Mouse (Mus musculus): ENCODE results near the gene Slc48a1.
A peak's percentile ranks its signal among the peaks of the same experiment; 100 is the strongest.

Gene Slc48a1

DNA sequence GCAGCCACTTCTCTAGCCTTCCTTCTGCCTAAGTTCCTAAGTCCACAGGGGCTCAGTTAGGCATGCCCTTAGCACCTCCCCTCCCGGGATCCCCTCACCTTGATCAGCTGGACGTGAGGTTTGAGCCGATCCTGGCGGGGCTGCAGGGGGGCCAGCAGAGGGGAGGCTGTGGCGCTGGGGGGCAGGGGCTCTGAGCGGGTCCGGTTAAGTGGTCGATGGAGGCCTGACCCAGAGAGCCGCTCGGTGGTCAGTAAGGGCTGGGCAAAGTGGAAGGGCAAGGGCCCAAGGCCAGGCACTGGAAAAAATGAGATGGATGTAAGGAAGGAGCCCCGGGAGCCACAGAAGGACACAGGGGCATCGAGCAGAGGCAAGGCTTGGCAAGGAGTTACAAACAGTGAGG lies 29.5 kb downstream of the Slc48a1 start:
- DNase-seq (ENCODE audit: low spot score) = no peak

- DNase-seq (ENCODE audit: low spot score) = no peak
Measured at GRCm38 (mm10) chr15:97808532-97808931, 30.2 kb downstream of the Slc48a1 start.

GRCm38 (mm10) chr15:97809206-97809605 lies 30.9 kb downstream of the Slc48a1 start:
- DNase-seq (ENCODE audit: low spot score) = no peak

- peak; percentile 57 for DNase-seq (ENCODE audit: low spot score)
Measured at GRCm38 (mm10) chr15:97809942-97810341, 31.6 kb downstream of the Slc48a1 start.

- no peak for DNase-seq (ENCODE audit: low spot score)
Measured at GRCm38 (mm10) chr15:97810399-97810798, 32.1 kb downstream of the Slc48a1 start.

GRCm38 (mm10) chr15:97811307-97811706 lies 33.0 kb downstream of the Slc48a1 start:
- no peak for DNase-seq (ENCODE audit: low spot score)

DNA sequence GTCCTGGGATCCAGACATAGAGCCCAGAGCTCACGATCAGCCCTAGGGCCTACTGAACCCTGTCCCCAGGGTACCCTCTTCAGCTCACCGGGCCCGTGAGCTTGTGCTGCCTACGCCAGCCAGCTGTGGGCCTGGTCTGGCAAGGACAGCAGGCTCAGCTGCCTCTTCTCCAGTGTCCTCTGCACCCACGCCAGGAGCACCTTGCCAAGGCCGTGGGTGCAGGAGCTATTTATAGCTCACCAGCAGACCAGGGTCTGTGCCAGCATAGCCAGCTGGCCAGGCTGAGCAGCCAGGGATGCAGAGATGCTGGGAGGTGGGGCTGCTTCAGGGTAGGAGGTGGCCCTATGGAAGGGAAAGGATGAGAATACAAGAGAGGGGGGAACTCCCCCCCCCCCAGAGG lies 33.8 kb downstream of the Slc48a1 start:
- DNase-seq (ENCODE audit: low spot score) = peak; percentile 95

- DNase-seq (ENCODE audit: low spot score) = no peak
Measured at GRCm38 (mm10) chr15:97812875-97813274, 34.6 kb downstream of the Slc48a1 start.

GRCm38 (mm10) chr15:97813452-97814204 lies 35.3 kb downstream of the Slc48a1 start:
- peak; percentile 87 for DNase-seq (ENCODE audit: low spot score)

- peak; percentile 65 for DNase-seq (ENCODE audit: low spot score)
Measured at GRCm38 (mm10) chr15:97814703-97815102, 36.4 kb downstream of the Slc48a1 start.

- no peak for DNase-seq (ENCODE audit: low spot score)
Measured at GRCm38 (mm10) chr15:97815254-97815653, 36.9 kb downstream of the Slc48a1 start.

- DNase-seq (ENCODE audit: low spot score) = no peak
Measured at GRCm38 (mm10) chr15:97816199-97816994, 38.1 kb downstream of the Slc48a1 start.

- no peak for DNase-seq (ENCODE audit: low spot score)
Measured at GRCm38 (mm10) chr15:97819937-97820336, 41.6 kb downstream of the Slc48a1 start.

- DNase-seq (ENCODE audit: low spot score) = peak; percentile 42
Measured at GRCm38 (mm10) chr15:97821321-97821982, 43.1 kb downstream of the Slc48a1 start.

- no peak for DNase-seq (ENCODE audit: low spot score)
Measured at GRCm38 (mm10) chr15:97821983-97822363, 43.7 kb downstream of the Slc48a1 start.

GRCm38 (mm10) chr15:97822545-97823228 lies 44.4 kb downstream of the Slc48a1 start:
- DNase-seq (ENCODE audit: low spot score) = peak; percentile 35

DNA sequence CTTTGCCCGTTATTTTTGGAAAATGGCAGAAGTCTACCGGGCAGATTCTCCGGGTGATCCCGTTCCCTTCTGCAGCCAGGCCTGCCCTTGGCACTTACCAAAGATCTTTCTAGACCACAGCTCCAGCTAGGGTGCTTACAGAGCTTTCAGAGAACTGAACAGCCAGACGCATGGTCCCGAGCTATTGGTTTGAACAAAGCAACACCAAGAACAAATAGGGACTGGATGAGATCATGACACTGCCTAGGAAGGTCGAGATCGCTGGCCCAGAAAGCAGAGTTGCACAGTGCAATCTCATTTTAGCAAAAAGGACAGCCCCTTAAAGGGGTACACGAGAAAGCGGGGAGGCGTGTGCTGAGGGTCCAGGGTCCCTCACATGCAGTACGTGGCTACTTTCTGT lies 45.2 kb downstream of the Slc48a1 start:
- no peak for DNase-seq (ENCODE audit: low spot score)

GRCm38 (mm10) chr15:97824042-97824441 lies 45.7 kb downstream of the Slc48a1 start:
- no peak for DNase-seq (ENCODE audit: low spot score)

DNA sequence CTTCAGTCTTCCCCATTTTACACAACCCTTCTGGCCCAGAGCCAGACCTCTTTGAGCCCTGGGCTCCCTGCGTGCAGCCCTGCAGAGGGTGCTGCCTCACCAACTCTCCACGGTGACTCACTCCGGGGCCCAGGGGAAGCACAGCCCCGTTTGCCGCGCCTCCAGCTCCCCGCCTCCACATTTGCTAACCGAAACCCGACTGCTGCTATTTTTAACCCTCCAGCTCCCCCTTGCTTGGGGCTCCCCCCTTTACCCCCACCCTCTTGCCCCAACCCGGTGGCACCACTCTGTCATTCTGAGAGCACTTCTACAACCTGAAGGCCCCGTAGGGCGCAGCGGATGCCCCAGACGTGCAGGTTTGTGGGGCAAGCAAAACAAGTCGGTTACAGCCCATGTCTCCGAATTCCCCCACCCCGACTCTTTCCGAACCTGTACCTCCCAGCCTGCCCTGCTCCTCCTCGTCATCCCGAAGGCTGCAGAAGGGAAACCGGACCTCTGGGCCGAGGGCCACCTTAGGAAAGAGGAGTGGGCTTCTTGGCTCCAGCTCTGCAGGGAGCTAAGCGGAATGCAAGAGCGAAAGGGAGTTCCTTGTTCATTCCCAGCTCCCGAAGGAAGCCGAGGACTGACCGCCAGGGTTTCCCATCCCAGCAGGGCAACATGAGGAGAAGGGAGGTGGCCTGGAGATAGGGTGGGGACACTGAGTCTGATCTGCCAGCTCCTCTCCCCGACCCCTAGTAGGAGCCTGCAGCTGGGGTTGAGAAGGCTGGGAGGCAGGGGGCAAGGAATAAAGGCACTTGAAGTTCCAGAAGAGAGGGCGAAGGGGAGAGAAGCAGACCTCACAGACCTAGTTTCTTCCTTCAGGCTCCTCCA lies 47.0 kb downstream of the Slc48a1 start:
- DNase-seq (ENCODE audit: low spot score) = peak; percentile 92

- peak; percentile 72 for DNase-seq (ENCODE audit: low spot score)
Measured at GRCm38 (mm10) chr15:97825941-97826587, 47.7 kb downstream of the Slc48a1 start.

Measured in MN1 (cell line).